Mouse (Mus musculus) G1E (cell line): ENCODE results near the gene Eif5a2.

Experiments used
- CTCF ChIP-seq: IDR thresholded peaks from 2 replicates; pipeline ENCODE4 v1.5.1; 2012; ENCODE audit warnings: low read depth, low read length, inconsistent platforms, mixed read lengths
- GATA1 ChIP-seq: IDR thresholded peaks from 2 replicates; pipeline ENCODE4 v1.6.1; 2012; ENCODE audit warnings: borderline replicate concordance, low read length, inconsistent platforms, mixed read lengths
- POLR2AphosphoS5 ChIP-seq: IDR thresholded peaks from 2 replicates; pipeline ENCODE4 v1.6.1; 2012; ENCODE audit warnings: low read depth, low read length, inconsistent platforms; ENCODE audit not compliant: insufficient replicate concordance
- TAL1 ChIP-seq: conservative IDR thresholded peaks from 2 replicates; pipeline ENCODE4 v1.6.1; 2012; ENCODE audit warnings: low read depth, low read length, inconsistent platforms, mixed read lengths

DNA sequence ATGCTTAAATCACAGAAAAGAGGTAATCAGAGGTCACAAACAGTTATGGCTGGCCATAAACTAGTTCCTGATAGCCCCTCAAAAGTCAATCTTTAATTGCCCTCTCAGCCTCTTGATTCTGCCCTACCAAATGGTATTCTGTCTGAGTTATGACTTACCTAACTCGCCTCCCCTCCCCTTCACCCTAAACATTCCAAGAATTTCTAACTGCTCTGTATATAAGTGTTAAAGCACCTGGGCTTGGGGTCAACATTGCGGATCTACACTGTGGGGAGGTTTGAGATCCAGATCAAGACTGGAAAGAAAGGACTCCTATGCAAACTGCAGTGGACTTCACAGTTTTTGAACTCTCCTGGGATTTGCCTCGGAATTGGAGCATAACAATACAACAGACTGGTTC is 12.9 kb upstream of the Eif5a2 start:
- no peak for TF ChIP-seq CTCF
- TF ChIP-seq POLR2AphosphoS5: no peak
- TF ChIP-seq GATA1: no peak
- no peak for TF ChIP-seq TAL1
